Mouse (Mus musculus): ENCODE measurements at regions not wholly inside any gene's neighbourhood (a gene's known extent, or its start where the extent isn't known, plus 50 kb on each side); places are given as distances from the start of the nearest gene placed in this dataset.

DNA sequence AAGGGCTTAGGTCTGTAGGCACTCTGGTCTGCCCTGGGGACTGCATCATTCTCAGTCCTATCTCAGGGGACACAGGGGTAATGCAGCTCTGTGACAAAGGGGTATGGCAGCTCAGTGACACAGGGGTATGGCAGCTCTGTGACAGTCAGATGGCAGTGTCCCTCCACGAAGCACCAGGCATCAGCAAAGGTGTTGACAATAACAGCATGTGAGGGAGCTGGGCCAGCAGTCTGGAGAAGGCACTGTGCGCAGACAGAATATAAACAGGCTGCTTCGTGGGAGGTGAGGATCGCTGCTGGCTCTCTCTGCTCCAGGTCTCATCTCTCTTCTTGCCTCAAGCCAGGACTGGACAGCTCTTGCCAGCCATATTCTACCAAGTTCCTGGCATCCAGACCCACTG, 57.0 kb upstream of the Cdon start:
- no peak for TF ChIP-seq ZC3H11A (IDR thresholded peaks at IDR 0.05; ENCODE audit: borderline replicate concordance, low read depth, low read length)
- TF ChIP-seq CHD2 (IDR thresholded peaks at IDR 0.05; ENCODE audit: low read depth, low read length), result no peak
- TF ChIP-seq ZNF384 (IDR thresholded peaks at IDR 0.05; ENCODE audit: low read depth, low read length), result no peak
- TF ChIP-seq MAFK (IDR thresholded peaks at IDR 0.05; ENCODE audit: insufficient read depth, low read depth, low read length), result no peak
- TF ChIP-seq HCFC1 (IDR thresholded peaks at IDR 0.05; ENCODE audit: borderline replicate concordance, insufficient read depth, low read length), result no peak
- H3K4me1 ChIP-seq (ENCODE audit: control insufficient read depth in 2 of 2, insufficient read depth in 2 of 2, low read length in 2 of 2, poor library complexity in 1 of 2), result no peaks in the 10 kb centered on the region
- H3K9ac ChIP-seq (ENCODE audit: insufficient read depth, low read depth, low read length, poor library complexity, severe bottlenecking), result no peak overlapping the region

DNA sequence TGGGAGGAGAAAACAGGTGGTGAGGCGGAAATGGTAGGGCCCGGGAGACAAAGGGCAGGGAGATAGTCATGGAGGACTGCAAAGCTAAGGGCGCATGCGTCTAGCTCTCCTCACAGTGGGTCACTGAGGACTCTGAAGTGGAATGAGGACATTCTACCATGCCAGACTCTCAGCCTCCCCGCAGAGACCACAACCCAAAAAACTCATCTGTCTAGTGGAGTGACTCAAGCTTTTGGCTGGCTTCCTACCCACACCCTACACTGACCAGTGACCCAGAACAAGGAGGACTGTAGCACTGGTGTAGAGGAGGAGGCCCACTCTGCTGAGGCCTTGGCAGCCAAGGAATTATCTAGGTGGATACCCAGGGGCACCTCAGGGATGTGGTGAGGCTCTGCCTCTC, 55.0 kb upstream of the Cdon start:
- no peaks in the 10 kb centered on the region for H3K36me3 ChIP-seq (ENCODE audit: control insufficient read depth, insufficient read depth, low read length, poor library complexity, severe bottlenecking)
- no peaks in the 10 kb centered on the region for H3K4me1 ChIP-seq (ENCODE audit: control insufficient read depth in 2 of 2, insufficient read depth in 2 of 2, low read length in 2 of 2, poor library complexity in 1 of 2)
- no peak overlapping the region for H3K4me3 ChIP-seq (ENCODE audit: insufficient read depth in 1 of 2, low read depth in 1 of 2, low read length in 2 of 2, poor library complexity in 1 of 2, severe bottlenecking in 1 of 2)
- no peak for DNase-seq (ENCODE audit: low read depth, low spot score)
- H3K27ac ChIP-seq (ENCODE audit: insufficient read depth, low read depth, low read length, poor library complexity, severe bottlenecking), result no peak overlapping the region
- no peak overlapping the region for H3K9ac ChIP-seq (ENCODE audit: insufficient read depth, low read depth, low read length, poor library complexity, severe bottlenecking)
- H3K9me3 ChIP-seq (ENCODE audit: control insufficient read depth, insufficient read depth, low read depth, low read length), result no peaks in the 10 kb centered on the region
- in situ Hi-C loops (cut with MboI; ENCODE audit: low sequenced_read_pairs in 2 of 2, unreplicated experiment in 2 of 2), result no loop called here
- TF ChIP-seq ZNF384 (IDR thresholded peaks at IDR 0.05; ENCODE audit: low read depth, low read length) (no peak), MAFK (IDR thresholded peaks at IDR 0.05; ENCODE audit: insufficient read depth, low read depth, low read length) (no peak), HCFC1 (IDR thresholded peaks at IDR 0.05; ENCODE audit: borderline replicate concordance, insufficient read depth, low read length) (no peak), ZC3H11A (IDR thresholded peaks at IDR 0.05; ENCODE audit: borderline replicate concordance, low read depth, low read length) (no peak), CHD2 (IDR thresholded peaks at IDR 0.05; ENCODE audit: low read depth, low read length) (no peak)

More for the DNA sequence above, 57.0 kb upstream of the Cdon start:
- H3K9me3 ChIP-seq (ENCODE audit: control insufficient read depth, insufficient read depth, low read depth, low read length), result no peaks in the 10 kb centered on the region
- H3K36me3 ChIP-seq (ENCODE audit: control insufficient read depth, insufficient read depth, low read length, poor library complexity, severe bottlenecking), result no peaks in the 10 kb centered on the region
- no peak overlapping the region for H3K4me3 ChIP-seq (ENCODE audit: insufficient read depth in 1 of 2, low read depth in 1 of 2, low read length in 2 of 2, poor library complexity in 1 of 2, severe bottlenecking in 1 of 2)
- DNase-seq (ENCODE audit: low read depth, low spot score), result no peak
- H3K27ac ChIP-seq (ENCODE audit: insufficient read depth, low read depth, low read length, poor library complexity, severe bottlenecking), result no peak overlapping the region
- in situ Hi-C loops (cut with MboI; ENCODE audit: low sequenced_read_pairs in 2 of 2, unreplicated experiment in 2 of 2), result no loop called here

DNA sequence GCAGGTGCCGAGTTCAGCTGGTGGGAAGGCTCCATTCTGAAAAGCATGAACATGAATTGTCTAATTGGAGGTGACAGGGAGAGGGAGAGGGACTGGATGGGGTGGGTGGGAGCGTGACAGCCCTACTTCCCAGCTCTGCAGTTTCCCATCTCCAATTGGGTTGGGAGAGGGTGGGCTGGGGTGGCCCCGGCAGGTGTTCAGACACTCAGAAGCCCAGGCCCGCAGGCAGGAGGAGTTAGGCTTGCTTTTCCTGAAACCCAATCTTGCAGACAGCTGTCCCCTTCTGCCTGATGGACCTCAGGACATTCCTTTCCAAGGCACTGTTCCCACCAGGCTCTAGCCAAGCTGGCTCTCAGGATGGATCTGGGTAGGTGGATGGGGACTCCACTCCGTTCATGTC, 51.9 kb upstream of the Cdon start:
- Histone ChIP-seq H3K27ac (ENCODE audit: insufficient read depth, low read depth, low read length, poor library complexity, severe bottlenecking) (no peak overlapping the region), H3K36me3 (ENCODE audit: control insufficient read depth, insufficient read depth, low read length, poor library complexity, severe bottlenecking) (no peaks in the 10 kb centered on the region), H3K4me3 (ENCODE audit: insufficient read depth in 1 of 2, low read depth in 1 of 2, low read length in 2 of 2, poor library complexity in 1 of 2, severe bottlenecking in 1 of 2) (no peak overlapping the region), H3K4me1 (ENCODE audit: control insufficient read depth in 2 of 2, insufficient read depth in 2 of 2, low read length in 2 of 2, poor library complexity in 1 of 2) (no peaks in the 10 kb centered on the region), H3K9me3 (ENCODE audit: control insufficient read depth, insufficient read depth, low read depth, low read length) (no peaks in the 10 kb centered on the region), H3K9ac (ENCODE audit: insufficient read depth, low read depth, low read length, poor library complexity, severe bottlenecking) (no peak overlapping the region)
- DNase-seq (ENCODE audit: low read depth, low spot score), result no peak
- TF ChIP-seq CHD2 (IDR thresholded peaks at IDR 0.05; ENCODE audit: low read depth, low read length), result no peak
- in situ Hi-C loops (cut with MboI; ENCODE audit: low sequenced_read_pairs in 2 of 2, unreplicated experiment in 2 of 2), result no loop called here

DNA sequence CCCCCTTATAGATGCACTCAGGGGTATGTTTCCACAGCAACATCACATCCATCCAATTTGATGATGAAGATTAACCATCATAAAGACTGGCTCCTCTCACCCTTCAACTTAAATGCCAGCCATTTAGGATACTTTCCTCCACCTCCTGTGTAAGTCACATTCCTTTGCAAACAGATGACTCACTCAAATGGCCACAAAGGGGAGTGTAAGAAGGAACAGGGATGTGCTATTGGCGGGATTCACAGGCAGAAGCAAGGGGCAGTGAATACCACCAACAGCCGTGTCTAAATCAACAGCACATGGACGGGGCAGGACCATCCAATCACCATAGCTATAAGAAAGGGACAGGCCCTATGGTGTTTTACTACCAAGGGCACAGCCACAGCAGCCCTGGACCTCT, 50.9 kb upstream of the Cdon start:
- Histone ChIP-seq H3K4me1 (ENCODE audit: control insufficient read depth in 2 of 2, insufficient read depth in 2 of 2, low read length in 2 of 2, poor library complexity in 1 of 2) (no peaks in the 10 kb centered on the region), H3K36me3 (ENCODE audit: control insufficient read depth, insufficient read depth, low read length, poor library complexity, severe bottlenecking) (no peaks in the 10 kb centered on the region), H3K4me3 (ENCODE audit: insufficient read depth in 1 of 2, low read depth in 1 of 2, low read length in 2 of 2, poor library complexity in 1 of 2, severe bottlenecking in 1 of 2) (no peak overlapping the region), H3K9ac (ENCODE audit: insufficient read depth, low read depth, low read length, poor library complexity, severe bottlenecking) (no peak overlapping the region), H3K9me3 (ENCODE audit: control insufficient read depth, insufficient read depth, low read depth, low read length) (no peaks in the 10 kb centered on the region), H3K27ac (ENCODE audit: insufficient read depth, low read depth, low read length, poor library complexity, severe bottlenecking) (no peak overlapping the region)
- no peak for DNase-seq (ENCODE audit: low read depth, low spot score)
- in situ Hi-C loops (cut with MboI; ENCODE audit: low sequenced_read_pairs in 2 of 2, unreplicated experiment in 2 of 2), result no loop called here
- TF ChIP-seq CHD2 (IDR thresholded peaks at IDR 0.05; ENCODE audit: low read depth, low read length) (no peak), ZNF384 (IDR thresholded peaks at IDR 0.05; ENCODE audit: low read depth, low read length) (no peak), ZC3H11A (IDR thresholded peaks at IDR 0.05; ENCODE audit: borderline replicate concordance, low read depth, low read length) (no peak), HCFC1 (IDR thresholded peaks at IDR 0.05; ENCODE audit: borderline replicate concordance, insufficient read depth, low read length) (no peak), MAFK (IDR thresholded peaks at IDR 0.05; ENCODE audit: insufficient read depth, low read depth, low read length) (no peak)

DNA sequence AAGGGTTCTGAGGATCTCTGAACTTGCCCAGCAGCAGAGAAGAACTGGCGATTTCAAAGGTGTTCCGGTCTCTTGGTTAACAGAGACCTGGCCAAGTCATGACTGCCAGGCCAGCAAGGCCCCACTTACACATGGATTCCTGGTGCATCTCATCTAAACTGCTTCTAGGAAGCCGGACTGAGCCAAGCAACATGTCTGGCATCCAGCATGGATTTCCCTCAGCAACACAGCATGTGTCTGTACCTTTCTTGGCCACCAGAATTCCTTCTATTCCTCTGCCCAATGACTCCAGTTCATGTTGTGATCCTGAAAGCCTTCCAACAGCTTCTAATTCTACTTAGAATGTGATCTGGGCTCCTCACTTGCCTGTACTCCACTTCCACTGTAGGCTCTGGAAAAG, 50.0 kb upstream of the Cdon start:
- Histone ChIP-seq H3K36me3 (ENCODE audit: control insufficient read depth, insufficient read depth, low read length, poor library complexity, severe bottlenecking) (no peaks in the 10 kb centered on the region), H3K9ac (ENCODE audit: insufficient read depth, low read depth, low read length, poor library complexity, severe bottlenecking) (no peak overlapping the region), H3K4me3 (ENCODE audit: insufficient read depth in 1 of 2, low read depth in 1 of 2, low read length in 2 of 2, poor library complexity in 1 of 2, severe bottlenecking in 1 of 2) (no peak overlapping the region), H3K4me1 (ENCODE audit: control insufficient read depth in 2 of 2, insufficient read depth in 2 of 2, low read length in 2 of 2, poor library complexity in 1 of 2) (no peaks in the 10 kb centered on the region), H3K9me3 (ENCODE audit: control insufficient read depth, insufficient read depth, low read depth, low read length) (no peaks in the 10 kb centered on the region), H3K27ac (ENCODE audit: insufficient read depth, low read depth, low read length, poor library complexity, severe bottlenecking) (no peak overlapping the region)
- TF ChIP-seq CHD2 (IDR thresholded peaks at IDR 0.05; ENCODE audit: low read depth, low read length) (no peak), ZC3H11A (IDR thresholded peaks at IDR 0.05; ENCODE audit: borderline replicate concordance, low read depth, low read length) (no peak), ZNF384 (IDR thresholded peaks at IDR 0.05; ENCODE audit: low read depth, low read length) (no peak), MAFK (IDR thresholded peaks at IDR 0.05; ENCODE audit: insufficient read depth, low read depth, low read length) (no peak), HCFC1 (IDR thresholded peaks at IDR 0.05; ENCODE audit: borderline replicate concordance, insufficient read depth, low read length) (no peak)
- no peak for DNase-seq (ENCODE audit: low read depth, low spot score)
- in situ Hi-C loops (cut with MboI; ENCODE audit: low sequenced_read_pairs in 2 of 2, unreplicated experiment in 2 of 2), result no loop called here

Data from ES-E14 (cell line).